Mouse (Mus musculus): Measurements from ENCODE around the gene Gm26620. TPM values are rescaled to one million over a fixed set of nuclear protein-coding genes. Genes with fewer than 3 reads are reported as not detected.

Gm26620 gene
- total RNA-seq, 2 experiments from 2014 or later = 0.76 to 0.79 TPM

- no peak overlapping the region for H3K27ac ChIP-seq
- no peak overlapping the region for H3K4me3 ChIP-seq
- no peak for TF ChIP-seq CTCF (conservative IDR thresholded peaks at IDR 0.05)
- DNase-seq (ENCODE audit: low spot score in 2 of 2) = no peak
Measured at GRCm38 (mm10) chr1:170882915-170883485, 1.9 kb upstream of the Gm26620 start.

- no peak for TF ChIP-seq CTCF (conservative IDR thresholded peaks at IDR 0.05)
- DNase-seq (ENCODE audit: low spot score in 2 of 2) = no peak
- H3K4me3 ChIP-seq = peak overlapping the region; percentile 89
- peak overlapping the region; percentile 90; the same call in 1 of the 2 replicates for H3K27ac ChIP-seq
Measured at GRCm38 (mm10) chr1:170884390-170884789, 475 bp upstream of the Gm26620 start.

- TF ChIP-seq CTCF (conservative IDR thresholded peaks at IDR 0.05) = no peak
- no peak for DNase-seq (ENCODE audit: low spot score in 2 of 2)
- H3K27ac ChIP-seq = no peak overlapping the region
- H3K4me3 ChIP-seq = no peak overlapping the region
Measured at GRCm38 (mm10) chr1:170886044-170886458, 1.2 kb downstream of the Gm26620 start.

- no peak for DNase-seq (ENCODE audit: low spot score in 2 of 2)
- Histone ChIP-seq H3K4me3 (no peak overlapping the region), H3K27ac (no peak overlapping the region)
- TF ChIP-seq CTCF (conservative IDR thresholded peaks at IDR 0.05) = no peak
Measured at GRCm38 (mm10) chr1:170889310-170889709, 4.4 kb downstream of the Gm26620 start.

- Histone ChIP-seq H3K27ac (no peak overlapping the region), H3K4me3 (no peak overlapping the region)
- no peak for DNase-seq (ENCODE audit: low spot score in 2 of 2)
- TF ChIP-seq CTCF (conservative IDR thresholded peaks at IDR 0.05) = no peak
Measured at GRCm38 (mm10) chr1:170891646-170892045, 6.8 kb downstream of the Gm26620 start.

GRCm38 (mm10) chr1:170892279-170892678 is 7.4 kb downstream of the Gm26620 start:
- DNase-seq (ENCODE audit: low spot score in 2 of 2) = no peak
- H3K4me3 ChIP-seq = no peak overlapping the region
- no peak overlapping the region for H3K27ac ChIP-seq
- TF ChIP-seq CTCF (conservative IDR thresholded peaks at IDR 0.05) = no peak

- no peak overlapping the region for H3K4me3 ChIP-seq
- TF ChIP-seq CTCF (conservative IDR thresholded peaks at IDR 0.05) = peak; percentile 89
- DNase-seq (ENCODE audit: low spot score in 2 of 2) = peak; percentile 17 to 33
- no peak overlapping the region for H3K27ac ChIP-seq
Measured at GRCm38 (mm10) chr1:170894603-170895602, 10.0 kb downstream of the Gm26620 start.

- no peak overlapping the region; the same call in 1 of the 2 replicates for H3K27ac ChIP-seq
- H3K4me3 ChIP-seq = no peak overlapping the region
- no peak for TF ChIP-seq CTCF (conservative IDR thresholded peaks at IDR 0.05)
- no peak for DNase-seq (ENCODE audit: low spot score in 2 of 2)
Measured at GRCm38 (mm10) chr1:170896651-170897281, 11.9 kb downstream of the Gm26620 start.

- TF ChIP-seq CTCF (conservative IDR thresholded peaks at IDR 0.05) = no peak
- Histone ChIP-seq H3K27ac (no peak overlapping the region; the same call in 1 of the 2 replicates), H3K4me3 (no peak overlapping the region)
- no peak for DNase-seq (ENCODE audit: low spot score in 2 of 2)
Measured at GRCm38 (mm10) chr1:170898413-170899075, 13.7 kb downstream of the Gm26620 start.

GRCm38 (mm10) chr1:170900799-170901467 is 16.1 kb downstream of the Gm26620 start:
- TF ChIP-seq CTCF (conservative IDR thresholded peaks at IDR 0.05) = peak; percentile 80
- peak; percentile 55 to 65 for DNase-seq (ENCODE audit: low spot score in 2 of 2)

GRCm38 (mm10) chr1:170901536-170902238 is 16.8 kb downstream of the Gm26620 start:
- DNase-seq (ENCODE audit: low spot score in 2 of 2) = peak; percentile 79 to 91
- Histone ChIP-seq H3K27ac (no peak overlapping the region), H3K4me3 (no peak overlapping the region)
- peak; percentile 87 for TF ChIP-seq CTCF (conservative IDR thresholded peaks at IDR 0.05)

More at GRCm38 (mm10) chr1:170900799-170901467, 16.1 kb downstream of the Gm26620 start:
- H3K4me3 ChIP-seq = no peak overlapping the region; the same call in 1 of the 2 replicates
- no peak overlapping the region for H3K27ac ChIP-seq

Measured in layer of hippocampus, adult 2 months (tissue).